Mouse (Mus musculus): ENCODE measurements around the gene Ccdc40.

Gene Ccdc40

GRCm38 (mm10) chr11:119228091-119228781, at the start of gene Ccdc40, which contains the start of gene Tbc1d16:
Gene Ccdc40 (plus strand): TSS chr11:119228572.
Gene Tbc1d16 (minus strand): TSS chr11:119228499.
- DNase-seq (ENCODE audit: low read depth): peak; percentile 51

GRCm38 (mm10) chr11:119180824-119181582, 47.4 kb upstream of the Ccdc40 start:
- DNase-seq (ENCODE audit: low read depth): no peak

GRCm38 (mm10) chr11:119181861-119182395, 46.4 kb upstream of the Ccdc40 start:
- DNase-seq (ENCODE audit: low read depth): no peak

- no peak for DNase-seq (ENCODE audit: low read depth)
Measured at GRCm38 (mm10) chr11:119183684-119184310, 44.6 kb upstream of the Ccdc40 start.

- no peak for DNase-seq (ENCODE audit: low read depth)
Measured at GRCm38 (mm10) chr11:119186381-119186780, 42.0 kb upstream of the Ccdc40 start.

GRCm38 (mm10) chr11:119186989-119187799, 41.2 kb upstream of the Ccdc40 start:
- DNase-seq (ENCODE audit: low read depth): peak; percentile 25

GRCm38 (mm10) chr11:119187800-119188197, 40.6 kb upstream of the Ccdc40 start:
- DNase-seq (ENCODE audit: low read depth): no peak

GRCm38 (mm10) chr11:119188389-119188788, 40.0 kb upstream of the Ccdc40 start:
- no peak for DNase-seq (ENCODE audit: low read depth)

- no peak for DNase-seq (ENCODE audit: low read depth)
Measured at GRCm38 (mm10) chr11:119189319-119189718, 39.1 kb upstream of the Ccdc40 start.

- DNase-seq (ENCODE audit: low read depth): peak; percentile 8
Measured at GRCm38 (mm10) chr11:119190498-119190897, 37.9 kb upstream of the Ccdc40 start.

- no peak for DNase-seq (ENCODE audit: low read depth)
Measured at GRCm38 (mm10) chr11:119191606-119192081, 36.7 kb upstream of the Ccdc40 start.

- DNase-seq (ENCODE audit: low read depth): no peak
Measured at GRCm38 (mm10) chr11:119192176-119192575, 36.2 kb upstream of the Ccdc40 start.

- no peak for DNase-seq (ENCODE audit: low read depth)
Measured at GRCm38 (mm10) chr11:119192605-119193004, 35.8 kb upstream of the Ccdc40 start.

- no peak for DNase-seq (ENCODE audit: low read depth)
Measured at GRCm38 (mm10) chr11:119197618-119198563, 30.5 kb upstream of the Ccdc40 start.

- no peak for DNase-seq (ENCODE audit: low read depth)
Measured at GRCm38 (mm10) chr11:119198564-119199232, 29.7 kb upstream of the Ccdc40 start.

GRCm38 (mm10) chr11:119199233-119199601, 29.2 kb upstream of the Ccdc40 start:
- no peak for DNase-seq (ENCODE audit: low read depth)

GRCm38 (mm10) chr11:119203423-119203822, 24.9 kb upstream of the Ccdc40 start:
- DNase-seq (ENCODE audit: low read depth): no peak

GRCm38 (mm10) chr11:119205738-119206137, 22.6 kb upstream of the Ccdc40 start:
- DNase-seq (ENCODE audit: low read depth): no peak

GRCm38 (mm10) chr11:119206562-119206961, 21.8 kb upstream of the Ccdc40 start:
- DNase-seq (ENCODE audit: low read depth): no peak

- no peak for DNase-seq (ENCODE audit: low read depth)
Measured at GRCm38 (mm10) chr11:119207986-119208385, 20.4 kb upstream of the Ccdc40 start.

All from c-Kit-positive CD71-positive TER-119-negative erythroid progenitor cells, embryonic 14.5 days (primary cell).